Mouse (Mus musculus) lung, postnatal 10 days (tissue): ENCODE results near the gene Tfe3.
"Not testable (repeated sequence)": the region's sequence is repeated elsewhere in the genome, so short reads cannot be mapped to it uniquely, and the experiment has no call there.

Experiments used
- DNase-seq: peaks from one replicate; pipeline ENCODE4 v3.0.0; 2021

Tfe3 gene

GRCm38 (mm10) chrX:7762137-7762920 is at the start of gene Tfe3:
Gene Tfe3, plus strand, starts transcription at chrX:7762560.
- peak; percentile 97 for DNase-seq

GRCm38 (mm10) chrX:7713764-7714134 is 48.6 kb upstream of the Tfe3 start:
- not testable (repeated sequence) for DNase-seq

- peak; percentile 97 for DNase-seq
Measured at GRCm38 (mm10) chrX:7714135-7714899, 48.0 kb upstream of the Tfe3 start, which contains the start of gene Wdr45. Gene Wdr45, plus strand, starts transcription at chrX:7714333.

GRCm38 (mm10) chrX:7716058-7716457 is 46.3 kb upstream of the Tfe3 start:
- DNase-seq: not testable (repeated sequence)

GRCm38 (mm10) chrX:7721514-7722281 is 40.7 kb upstream of the Tfe3 start, which contains the start of gene Gm45208:
Gene Gm45208, plus strand, starts transcription at chrX:7722245.
- DNase-seq: peak; percentile 82

- DNase-seq: no peak
Measured at GRCm38 (mm10) chrX:7722282-7722611, 40.1 kb upstream of the Tfe3 start.

GRCm38 (mm10) chrX:7722691-7723090 is 39.7 kb upstream of the Tfe3 start:
- DNase-seq: no peak

GRCm38 (mm10) chrX:7724135-7724534 is 38.2 kb upstream of the Tfe3 start:
- no peak for DNase-seq

- DNase-seq: no peak
Measured at GRCm38 (mm10) chrX:7725841-7726240, 36.5 kb upstream of the Tfe3 start.

- no peak for DNase-seq
Measured at GRCm38 (mm10) chrX:7727176-7727575, 35.2 kb upstream of the Tfe3 start.

GRCm38 (mm10) chrX:7728215-7728921 is 34.0 kb upstream of the Tfe3 start, which contains the start of gene Praf2:
Gene Praf2, plus strand, starts transcription at chrX:7728439.
- peak; percentile 85 for DNase-seq

GRCm38 (mm10) chrX:7728922-7729265 is 33.5 kb upstream of the Tfe3 start:
- DNase-seq: no peak

- peak; percentile 86 for DNase-seq
Measured at GRCm38 (mm10) chrX:7733571-7734156, 28.7 kb upstream of the Tfe3 start.

- DNase-seq: peak; percentile 55
Measured at GRCm38 (mm10) chrX:7739336-7740081, 22.9 kb upstream of the Tfe3 start.

GRCm38 (mm10) chrX:7740082-7740819 is 22.1 kb upstream of the Tfe3 start:
- peak; percentile 42 for DNase-seq

GRCm38 (mm10) chrX:7741103-7741502 is 21.3 kb upstream of the Tfe3 start:
- peak; percentile 27 for DNase-seq

GRCm38 (mm10) chrX:7743470-7743869 is 18.9 kb upstream of the Tfe3 start:
- no peak for DNase-seq

GRCm38 (mm10) chrX:7744940-7745339 is 17.4 kb upstream of the Tfe3 start:
- no peak for DNase-seq

- DNase-seq: no peak
Measured at GRCm38 (mm10) chrX:7745429-7745828, 16.9 kb upstream of the Tfe3 start.

GRCm38 (mm10) chrX:7750432-7751116 is 11.8 kb upstream of the Tfe3 start, which contains the start of gene Ccdc120:
Gene Ccdc120, minus strand, starts transcription at chrX:7750905.
- DNase-seq: peak; percentile 70
